Comparison of ENCODE assay signal across 8 mouse cellular contexts in genomic region chr1:90234620-90235054, GRCm38 (mm10). TPM values are rescaled to one million over a fixed set of nuclear protein-coding genes. Genes with fewer than 3 reads are reported as not detected.
DNase-seq lines count a peak whose midpoint lies in the region; ATAC-seq and TF ChIP-seq lines count a peak whose summit lies in the region.

No protein-coding gene starts in this region.

- ATAC-seq in heart, embryonic 16.5 days (replicated peaks; ENCODE audit: extremely low read depth, insufficient read depth, low FRiP score) = 0 out of 2 replicates have a peak, but pooled peaks have one; percentile 4
- ATAC-seq in megakaryocyte progenitor cell, adult 5-6 weeks (replicated peaks; ENCODE audit: poor library complexity) = peak; percentile 66
- no peak for ATAC-seq in intestine, postnatal 0 days

- peak; percentile 97 for DNase-seq in liver, adult 2 months (ENCODE audit: extremely low read depth, low read depth, low spot score)
- no peak for DNase-seq in liver
- DNase-seq in cerebellum, postnatal 4 days (ENCODE audit: low spot score in 2 of 2) = no peak
- DNase-seq in cerebellum, postnatal 36 days = no peak

- WGBS in liver, adult 2 months = 39% methylated on average over 11 of the region's 11 CpGs
- WGBS in heart, embryonic 16.5 days = 58% methylated on average over 11 of the region's 11 CpGs
- 64% methylated on average over 11 of the region's 11 CpGs for WGBS in intestine, postnatal 0 days

- H3K27ac ChIP-seq in liver, adult 2 months (replicated peaks; ENCODE audit: insufficient read depth, low read depth, low read length) = peak overlapping the region; percentile 29
- H3K27ac ChIP-seq in brown adipose tissue, adult 24 weeks (replicated peaks; ENCODE audit: low read depth, low read length) = peak overlapping the region; percentile 97
- no peak overlapping the region for H3K27ac ChIP-seq in heart, embryonic 16.5 days (ENCODE audit: low read length)
- H3K27ac ChIP-seq in intestine, postnatal 0 days (ENCODE audit: low read depth, low read length) = no peak overlapping the region

- no peak for TF ChIP-seq POLR2A in liver, adult 2 months (IDR thresholded peaks at IDR 0.05; ENCODE audit: extremely low read depth, insufficient read depth, low read length)

- H3K9ac ChIP-seq in liver, adult 2 months (ENCODE audit: low read depth, low read length) = no peak overlapping the region
- no peak overlapping the region for H3K9ac ChIP-seq in heart, embryonic 16.5 days (ENCODE audit: low read length)
- H3K9ac ChIP-seq in intestine, postnatal 0 days (ENCODE audit: low read depth, low read length) = no peak overlapping the region

- H3K4me3 ChIP-seq in liver, adult 2 months (ENCODE audit: insufficient read depth, low read depth, low read length) = no peak overlapping the region
- no peak overlapping the region for H3K4me3 ChIP-seq in brown adipose tissue, adult 24 weeks (ENCODE audit: insufficient read depth, low read depth, low read length)
- H3K4me3 ChIP-seq in heart, embryonic 16.5 days (ENCODE audit: low read length) = no peak overlapping the region
- H3K4me3 ChIP-seq in intestine, postnatal 0 days (ENCODE audit: low read depth, low read length) = no peak overlapping the region

- no peak overlapping the region for H3K4me2 ChIP-seq in heart, embryonic 16.5 days (ENCODE audit: low read depth, low read length)
- no peak overlapping the region for H3K4me2 ChIP-seq in intestine, postnatal 0 days (replicated peaks; ENCODE audit: low read depth)

- no peaks in the 10 kb centered on the region for H3K9me3 ChIP-seq in heart, embryonic 16.5 days (replicated peaks; ENCODE audit: control insufficient read depth, low read length)
- no peaks in the 10 kb centered on the region for H3K9me3 ChIP-seq in intestine, postnatal 0 days (ENCODE audit: control insufficient read depth)

- peaks cover 11% of the 10 kb centered on the region for H3K4me1 ChIP-seq in liver, adult 2 months (ENCODE audit: control insufficient read depth, insufficient read depth, low read length)
- peaks cover 16% of the 10 kb centered on the region for H3K4me1 ChIP-seq in brown adipose tissue, adult 24 weeks (ENCODE audit: control insufficient read depth, insufficient read depth, insufficient read length, low read length)
- 0 out of 2 replicates have a peak, but pooled peaks cover 4% of the 10 kb centered on the region for H3K4me1 ChIP-seq in heart, embryonic 16.5 days (ENCODE audit: control insufficient read depth, insufficient read depth, low read length)
- H3K4me1 ChIP-seq in intestine, postnatal 0 days (replicated peaks; ENCODE audit: control insufficient read depth, insufficient read depth, low read length) = no peaks in the 10 kb centered on the region; the same call in 1 of the 2 replicates

- no peaks in the 10 kb centered on the region for H3K36me3 ChIP-seq in liver, adult 2 months (ENCODE audit: control insufficient read depth, insufficient read depth, low read length)
- no peaks in the 10 kb centered on the region for H3K36me3 ChIP-seq in heart, embryonic 16.5 days (ENCODE audit: control insufficient read depth, insufficient read depth)
- no peaks in the 10 kb centered on the region for H3K36me3 ChIP-seq in intestine, postnatal 0 days (ENCODE audit: control insufficient read depth, insufficient read depth)

- H3K27me3 ChIP-seq in liver, adult 2 months (ENCODE audit: control insufficient read depth, insufficient read depth, low read length) = no peaks in the 10 kb centered on the region
- H3K27me3 ChIP-seq in heart, embryonic 16.5 days (ENCODE audit: control insufficient read depth, insufficient read depth, low read length) = no peaks in the 10 kb centered on the region
- no peaks in the 10 kb centered on the region for H3K27me3 ChIP-seq in intestine, postnatal 0 days (replicated peaks; ENCODE audit: control insufficient read depth, insufficient read depth, low read length)

- no peak for TF ChIP-seq CTCF in liver, adult 2 months (IDR thresholded peaks at IDR 0.05; ENCODE audit: low read depth, low read length)
- TF ChIP-seq CTCF in intestine, postnatal 0 days (IDR thresholded peaks at IDR 0.05; ENCODE audit: low read depth) = no peak

- no peaks in the 10 kb centered on the region for H3K79me2 ChIP-seq in liver, adult 2 months (ENCODE audit: control insufficient read depth, insufficient read depth, low read length)

RNA-seq across cellular contexts. Expression of gene Ackr3, which starts 30.9 kb away (rescaled TPM):
- total RNA-seq in liver, adult 2 months (2014; rRNA removed) = 0.46 and 0.74 TPM in 2 replicates
- polyA plus RNA-seq in liver, adult 2 months (2012; rRNA removed) = 1.5 and 2.4 TPM in 2 replicates
- polyA plus RNA-seq in brown adipose tissue, adult 24 weeks (2012; ENCODE audit: insufficient read depth, insufficient read length, missing spikeins) = 74.7 and 97.7 TPM in 2 replicates
- polyA plus RNA-seq in heart, embryonic 16.5 days (2015; fragmentation: Nextera tagmentation; extraction: Ambion mirVana) = 23.8 and 27.0 TPM in 2 replicates
- total RNA-seq in megakaryocyte progenitor cell, adult 5-6 weeks (2015) = not detected in 2 replicates
- total RNA-seq in megakaryocyte progenitor cell, adult 5-6 weeks (2017) = not detected in 2 replicates
- polyA plus RNA-seq in intestine, postnatal 0 days (2015; fragmentation: Nextera tagmentation; extraction: Ambion mirVana) = 8.9 and 9.2 TPM in 2 replicates

Comparison
In these comparisons a context has a peak if more than half of its experiments do, and no peak if none do; other contexts are left out.
1. H3K27ac ChIP-seq: peak in liver, adult 2 months (single experiment) and brown adipose tissue, adult 24 weeks (single experiment); none in heart, embryonic 16.5 days (single experiment) and intestine, postnatal 0 days (single experiment).